Mouse (Mus musculus): ENCODE data around the gene Mrpl55. TPM values are rescaled to one million over a fixed set of nuclear protein-coding genes. Genes with fewer than 3 reads are reported as not detected.

Mrpl55 gene
- not detected in 2 replicates for polyA plus RNA-seq (2012; ENCODE audit: insufficient read depth, insufficient read length, low replicate concordance, missing spikeins)

- peaks cover 8% of the 10 kb centered on the region; the same call in 1 of the 2 replicates for H3K4me1 ChIP-seq (ENCODE audit: control insufficient read depth, insufficient read depth, low read length)
- peak; percentile 50 for TF ChIP-seq POLR2A (IDR thresholded peaks at IDR 0.05; ENCODE audit: insufficient read depth, low read depth, low read length)
- no peak for TF ChIP-seq CTCF (IDR thresholded peaks at IDR 0.05; ENCODE audit: insufficient read depth, low read depth, low read length)
- under 1% methylated on average over 63 of the region's 63 CpGs for WGBS
- no peak within 1 kb of the TSS for H3K27ac ChIP-seq (ENCODE audit: insufficient read depth, low read depth, low read length)
- H3K4me3 ChIP-seq (ENCODE audit: insufficient read depth, low read depth, low read length), result peak within 1 kb of the TSS; percentile 63
Measured at GRCm38 (mm10) chr11:59202081-59202995, at the start of gene Mrpl55. Gene Mrpl55, plus strand, starts transcription at chr11:59202486.

GRCm38 (mm10) chr11:59154220-59154619 is 48.1 kb upstream of the Mrpl55 start:
- no peaks in the 10 kb centered on the region for H3K4me1 ChIP-seq (ENCODE audit: control insufficient read depth, insufficient read depth, low read length)
- no peak for TF ChIP-seq CTCF (IDR thresholded peaks at IDR 0.05; ENCODE audit: insufficient read depth, low read depth, low read length)
- TF ChIP-seq POLR2A (IDR thresholded peaks at IDR 0.05; ENCODE audit: insufficient read depth, low read depth, low read length), result no peak
- WGBS, result 92% methylated on average over 7 of the region's 7 CpGs
- H3K4me3 ChIP-seq (ENCODE audit: insufficient read depth, low read depth, low read length), result no peak overlapping the region
- H3K27ac ChIP-seq (ENCODE audit: insufficient read depth, low read depth, low read length), result no peak overlapping the region

DNA sequence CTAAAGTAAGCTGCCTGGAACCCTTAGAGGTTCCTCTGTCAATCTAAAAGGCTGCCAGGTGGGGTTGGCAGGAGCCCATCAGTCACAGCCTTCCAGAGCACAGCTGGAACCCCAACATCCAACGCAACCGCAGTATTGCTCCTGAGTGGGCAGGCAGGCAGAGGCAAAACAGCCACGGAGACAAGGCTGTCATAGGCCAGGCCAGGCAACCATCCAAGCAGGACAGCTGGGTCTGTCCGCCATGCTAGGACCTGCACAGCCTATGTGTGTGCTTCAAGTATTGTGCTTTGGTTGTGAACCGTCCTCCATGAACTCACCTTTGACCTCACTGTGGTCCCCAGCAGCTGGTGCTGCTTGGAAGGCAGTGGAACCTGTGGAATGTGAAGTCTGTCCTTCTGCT is 46.4 kb upstream of the Mrpl55 start:
- TF ChIP-seq POLR2A (IDR thresholded peaks at IDR 0.05; ENCODE audit: insufficient read depth, low read depth, low read length), result no peak
- no peak for TF ChIP-seq CTCF (IDR thresholded peaks at IDR 0.05; ENCODE audit: insufficient read depth, low read depth, low read length)
- H3K4me1 ChIP-seq (ENCODE audit: control insufficient read depth, insufficient read depth, low read length), result no peaks in the 10 kb centered on the region
- 83% methylated on average over 5 of the region's 5 CpGs for WGBS
- H3K27ac ChIP-seq (ENCODE audit: insufficient read depth, low read depth, low read length), result no peak overlapping the region
- no peak overlapping the region for H3K4me3 ChIP-seq (ENCODE audit: insufficient read depth, low read depth, low read length)

- Histone ChIP-seq H3K4me1 (ENCODE audit: control insufficient read depth, insufficient read depth, low read length) (peaks cover 8% of the 10 kb centered on the region; the same call in 1 of the 2 replicates), H3K4me3 (ENCODE audit: insufficient read depth, low read depth, low read length) (no peak overlapping the region), H3K27ac (ENCODE audit: insufficient read depth, low read depth, low read length) (no peak overlapping the region)
- 92% methylated on average over 13 of the region's 13 CpGs for WGBS
- TF ChIP-seq CTCF (IDR thresholded peaks at IDR 0.05; ENCODE audit: insufficient read depth, low read depth, low read length) (no peak), POLR2A (IDR thresholded peaks at IDR 0.05; ENCODE audit: insufficient read depth, low read depth, low read length) (no peak)
Measured at GRCm38 (mm10) chr11:59159099-59159498, 43.2 kb upstream of the Mrpl55 start.

- TF ChIP-seq POLR2A (IDR thresholded peaks at IDR 0.05; ENCODE audit: insufficient read depth, low read depth, low read length) (no peak), CTCF (IDR thresholded peaks at IDR 0.05; ENCODE audit: insufficient read depth, low read depth, low read length) (no peak)
- H3K4me1 ChIP-seq (ENCODE audit: control insufficient read depth, insufficient read depth, low read length), result peaks cover 10% of the 10 kb centered on the region; the same call in 1 of the 2 replicates
- H3K27ac ChIP-seq (ENCODE audit: insufficient read depth, low read depth, low read length), result no peak overlapping the region
- H3K4me3 ChIP-seq (ENCODE audit: insufficient read depth, low read depth, low read length), result no peak overlapping the region
- 91% methylated on average over 4 of the region's 4 CpGs for WGBS
Measured at GRCm38 (mm10) chr11:59159558-59159957, 42.7 kb upstream of the Mrpl55 start.

GRCm38 (mm10) chr11:59161398-59161797 is 40.9 kb upstream of the Mrpl55 start:
- 63% methylated on average over 5 of the region's 5 CpGs for WGBS
- H3K4me3 ChIP-seq (ENCODE audit: insufficient read depth, low read depth, low read length), result no peak overlapping the region
- TF ChIP-seq POLR2A (IDR thresholded peaks at IDR 0.05; ENCODE audit: insufficient read depth, low read depth, low read length) (no peak), CTCF (IDR thresholded peaks at IDR 0.05; ENCODE audit: insufficient read depth, low read depth, low read length) (no peak)
- H3K4me1 ChIP-seq (ENCODE audit: control insufficient read depth, insufficient read depth, low read length), result peaks cover 10% of the 10 kb centered on the region; the same call in 1 of the 2 replicates
- H3K27ac ChIP-seq (ENCODE audit: insufficient read depth, low read depth, low read length), result no peak overlapping the region

DNA sequence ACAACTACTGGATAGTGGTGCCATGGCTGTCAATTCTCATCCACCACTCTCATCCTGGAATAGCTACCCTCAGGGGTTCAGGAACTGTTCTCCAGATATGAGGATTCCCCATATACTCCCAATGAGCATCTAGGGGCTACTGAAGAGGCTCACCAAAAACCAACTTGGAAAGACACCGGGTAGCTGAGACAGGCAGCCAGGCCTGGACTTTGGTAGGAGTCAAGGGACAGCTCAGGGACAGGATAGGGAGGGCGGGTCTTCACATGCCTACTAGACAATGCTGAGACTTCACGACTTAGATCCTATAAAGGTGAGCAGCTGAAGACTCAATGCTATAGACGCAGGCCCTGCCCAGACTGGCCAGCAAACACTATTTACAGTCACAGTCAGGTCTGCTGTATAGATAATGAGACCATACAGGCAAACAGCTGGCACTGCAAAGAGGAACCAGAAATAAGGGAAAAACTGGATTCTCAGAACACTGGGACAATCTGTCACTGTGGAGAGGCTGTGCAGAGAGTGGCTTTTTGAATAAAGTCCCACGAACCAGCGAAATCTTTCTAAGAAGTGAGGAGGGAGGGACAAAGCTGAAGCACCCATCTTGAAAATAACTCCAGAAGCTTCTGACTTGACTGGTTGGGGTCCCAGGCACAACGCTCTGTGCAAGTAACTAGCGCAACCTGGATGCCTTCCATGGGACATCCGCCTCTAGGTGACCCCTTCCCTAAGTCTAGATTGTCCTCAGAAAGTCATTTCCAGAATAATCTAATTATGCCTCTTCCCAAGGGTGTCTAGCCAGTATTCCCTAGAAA is 39.6 kb upstream of the Mrpl55 start:
- Histone ChIP-seq H3K4me1 (ENCODE audit: control insufficient read depth, insufficient read depth, low read length) (peaks cover 10% of the 10 kb centered on the region; the same call in 1 of the 2 replicates), H3K4me3 (ENCODE audit: insufficient read depth, low read depth, low read length) (peak overlapping the region; percentile 79), H3K27ac (ENCODE audit: insufficient read depth, low read depth, low read length) (peak overlapping the region; percentile 16; the same call in 1 of the 2 replicates)
- WGBS, result 49% methylated on average over 9 of the region's 9 CpGs
- no peak for TF ChIP-seq CTCF (IDR thresholded peaks at IDR 0.05; ENCODE audit: insufficient read depth, low read depth, low read length)
- TF ChIP-seq POLR2A (IDR thresholded peaks at IDR 0.05; ENCODE audit: insufficient read depth, low read depth, low read length), result no peak

DNA sequence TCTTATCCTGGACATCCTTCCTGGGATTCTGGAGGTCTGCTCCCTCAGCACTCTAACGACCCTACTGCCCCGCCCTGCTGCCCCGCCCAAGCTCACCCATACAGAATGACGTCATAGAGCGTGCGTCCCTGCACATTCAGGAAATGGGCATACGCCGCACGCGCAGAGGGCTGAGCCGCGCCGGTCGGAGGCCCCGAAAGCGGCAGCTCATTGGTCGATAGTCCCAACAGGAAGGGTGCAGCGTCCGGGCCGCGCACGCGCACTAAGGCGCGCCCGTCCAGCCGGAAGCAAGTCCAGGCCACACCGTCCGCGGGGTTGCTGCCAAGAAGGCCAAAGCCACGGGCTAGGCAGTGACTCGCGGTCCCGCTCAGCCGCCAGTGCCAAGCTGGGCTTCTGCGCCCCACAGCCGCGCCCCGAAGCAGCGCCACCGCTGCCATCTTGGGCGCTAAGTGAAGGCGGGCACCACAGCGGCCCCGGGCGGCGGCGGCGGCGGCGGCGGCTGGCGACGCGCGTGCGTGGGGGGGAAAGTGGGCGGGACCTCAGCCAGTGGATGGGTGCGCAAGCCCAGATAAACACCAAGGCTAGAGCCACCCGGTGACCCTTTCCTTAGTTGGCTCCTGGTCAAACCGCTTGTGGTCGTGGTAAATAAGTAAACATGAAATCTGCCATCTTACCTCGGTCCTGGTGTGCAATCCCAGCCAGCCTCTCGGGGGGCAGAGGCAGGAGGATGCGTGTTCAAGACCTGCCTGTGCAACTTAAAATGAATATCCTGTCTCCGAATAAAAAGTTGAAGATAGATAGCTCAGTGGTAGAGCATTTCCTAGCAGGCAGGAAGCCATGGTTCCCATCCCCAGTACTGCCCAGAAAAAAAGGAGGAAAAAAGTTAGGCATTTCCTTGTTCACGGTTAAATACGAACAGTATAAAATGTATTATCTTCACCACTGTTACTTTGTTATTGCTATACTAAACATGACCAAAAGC is 38.7 kb upstream of the Mrpl55 start, which contains the start of gene Iba57:
Gene Iba57 (minus strand): TSS at position 485 of the 982 bp plus-strand sequence.
- peak within 1 kb of the TSS; percentile 97 for H3K27ac ChIP-seq (ENCODE audit: insufficient read depth, low read depth, low read length)
- 3% methylated on average over 68 of the region's 68 CpGs for WGBS
- H3K4me3 ChIP-seq (ENCODE audit: insufficient read depth, low read depth, low read length), result peak within 1 kb of the TSS; percentile 79
- H3K4me1 ChIP-seq (ENCODE audit: control insufficient read depth, insufficient read depth, low read length), result peaks cover 10% of the 10 kb centered on the region; the same call in 1 of the 2 replicates
- TF ChIP-seq POLR2A (IDR thresholded peaks at IDR 0.05; ENCODE audit: insufficient read depth, low read depth, low read length) (peak; percentile 94), CTCF (IDR thresholded peaks at IDR 0.05; ENCODE audit: insufficient read depth, low read depth, low read length) (0 out of 2 replicates have a peak, but pooled peaks have one; percentile 28)
